Mouse (Mus musculus) testis, adult 2 months (tissue): ENCODE data around the gene Mta1.

Source experiments
- CTCF ChIP-seq: fragments of 200-500 bp; IDR thresholded peaks from 2 replicates; pipeline ENCODE4 v1.5.1; 2012; ENCODE audit warnings: low read depth, mild to moderate bottlenecking, inconsistent platforms, low read length, moderate library complexity; ENCODE audit not compliant: control insufficient read depth, insufficient read depth, insufficient replicate concordance
- POLR2A ChIP-seq: fragments of 200-500 bp; IDR thresholded peaks from 2 replicates; pipeline ENCODE4 v1.6.1; 2012; ENCODE audit warnings: low read depth, mild to moderate bottlenecking, inconsistent platforms, low read length, moderate library complexity; ENCODE audit not compliant: control insufficient read depth

- peak; percentile 70; the same call in 1 of the 2 replicates for TF ChIP-seq CTCF
- TF ChIP-seq POLR2A = 0 out of 2 replicates have a peak, but pooled peaks have one; percentile 15
Observed at GRCm38 (mm10) chr12:113146112-113147057, 48.3 kb downstream of the Mta1 start, which contains the start of gene Crip1.
